Mouse (Mus musculus) hindbrain, embryonic 15.5 days (tissue): ENCODE measurements around the gene Rec114. TPM values are rescaled to one million over a fixed set of nuclear protein-coding genes. Genes with fewer than 3 reads are reported as not detected.

ENCODE experiments used
- ATAC-seq: fragments of 200-750 bp; cut with Nextera tagmentation; 2 replicates; pipeline ENCODE4 v1.8.0; 2017; ENCODE audit warnings: low read depth, moderate number of reproducible peaks, moderate TSS enrichment; ENCODE audit not compliant: low FRiP score
- H3K27ac ChIP-seq: fragments of 300-500 bp; sonication (generic); replicated peaks from 2 replicates; pipeline ENCODE4 v1.5.1; 2015; ENCODE audit warnings: mild to moderate bottlenecking, inconsistent platforms
- H3K27me3 ChIP-seq: fragments of 300-500 bp; sonication (generic); 2 replicates; pipeline ENCODE4 v1.6.1; 2015; ENCODE audit warnings: control low read depth, inconsistent platforms
- H3K36me3 ChIP-seq: fragments of 300-500 bp; sonication (generic); 2 replicates; pipeline ENCODE4 v1.6.1; 2015; ENCODE audit warnings: control low read depth, inconsistent platforms
- H3K4me1 ChIP-seq: fragments of 300-500 bp; sonication (generic); replicated peaks from 2 replicates; pipeline ENCODE4 v1.6.1; 2015; ENCODE audit warnings: control low read depth, inconsistent platforms
- H3K4me2 ChIP-seq: fragments of 300-500 bp; sonication (generic); 2 replicates; pipeline ENCODE4 v1.6.1; 2015; ENCODE audit warnings: moderate library complexity, mild to moderate bottlenecking, inconsistent platforms
- H3K4me3 ChIP-seq: fragments of 300-500 bp; sonication (generic); 2 replicates; pipeline ENCODE4 v1.5.1; 2015; ENCODE audit warnings: mild to moderate bottlenecking, inconsistent platforms
- H3K9ac ChIP-seq: fragments of 300-500 bp; sonication (generic); 2 replicates; pipeline ENCODE4 v1.6.1; 2015; ENCODE audit warnings: inconsistent platforms
- H3K9me3 ChIP-seq: fragments of 300-500 bp; sonication (generic); 2 replicates; pipeline ENCODE4 v1.6.1; 2016; ENCODE audit warnings: control low read depth, inconsistent platforms
- WGBS: fragments of 180-500 bp; shearing (Covaris S2); methylation state at CpG from one replicate; pipeline ENCODE4 v1.1.7; 2015; 5-methylcytosine and 5-hydroxymethylcytosine counted together
- polyA plus RNA-seq: library from polyadenylated mRNA; unstranded; fragments of >200 nt; fragmentation: Nextera tagmentation; extraction: Ambion mirVana; gene quantifications from 2 replicates; pipeline ENCODE4 v1.2.1, GENCODE M21; 2015

Rec114 gene
- polyA plus RNA-seq, 1 experiment from 2014 or later: 0.80 TPM

- H3K4me2 ChIP-seq: no peak overlapping the region
- no peaks in the 10 kb centered on the region for H3K27me3 ChIP-seq
- no peaks in the 10 kb centered on the region for H3K9me3 ChIP-seq
- no peaks in the 10 kb centered on the region for H3K4me1 ChIP-seq
- H3K36me3 ChIP-seq: no peaks in the 10 kb centered on the region
- no peak overlapping the region for H3K9ac ChIP-seq
- H3K27ac ChIP-seq: no peak overlapping the region
- no peak for ATAC-seq
- WGBS: 79% methylated on average over 3 of the region's 3 CpGs
- H3K4me3 ChIP-seq: no peak overlapping the region
Observed at GRCm38 (mm10) chr9:58615064-58615938, 128.5 kb downstream of the Rec114 start.

- H3K27ac ChIP-seq: no peak overlapping the region
- no peaks in the 10 kb centered on the region for H3K27me3 ChIP-seq
- H3K4me2 ChIP-seq: no peak overlapping the region
- H3K9me3 ChIP-seq: no peaks in the 10 kb centered on the region
- no peaks in the 10 kb centered on the region for H3K36me3 ChIP-seq
- no peak overlapping the region for H3K9ac ChIP-seq
- H3K4me1 ChIP-seq: no peaks in the 10 kb centered on the region
- no peak for ATAC-seq
- H3K4me3 ChIP-seq: no peak overlapping the region
- WGBS: 83% methylated on average over 1 of the region's 1 CpGs
Observed at GRCm38 (mm10) chr9:58613790-58614189, 130.0 kb downstream of the Rec114 start.

Other genes with a start within 250 kb of the Rec114 start
- gene Cd276, start 188.5 kb downstream of the Rec114 start, polyA plus RNA-seq: 29.9 and 33.8 TPM in 2 replicates
- gene Nptn, start 161.7 kb downstream of the Rec114 start, polyA plus RNA-seq: 185 and 190 TPM in 2 replicates
- 3.8 and 4.3 TPM in 2 replicates for gene Hcn4, start 79.4 kb upstream of the Rec114 start, polyA plus RNA-seq